Mouse (Mus musculus): ENCODE results near the gene Kcnh8. TPM values are rescaled to one million over a fixed set of nuclear protein-coding genes. Genes with fewer than 3 reads are reported as not detected.

Kcnh8 gene
- polyA plus RNA-seq, 1 experiment, result not detected

DNA sequence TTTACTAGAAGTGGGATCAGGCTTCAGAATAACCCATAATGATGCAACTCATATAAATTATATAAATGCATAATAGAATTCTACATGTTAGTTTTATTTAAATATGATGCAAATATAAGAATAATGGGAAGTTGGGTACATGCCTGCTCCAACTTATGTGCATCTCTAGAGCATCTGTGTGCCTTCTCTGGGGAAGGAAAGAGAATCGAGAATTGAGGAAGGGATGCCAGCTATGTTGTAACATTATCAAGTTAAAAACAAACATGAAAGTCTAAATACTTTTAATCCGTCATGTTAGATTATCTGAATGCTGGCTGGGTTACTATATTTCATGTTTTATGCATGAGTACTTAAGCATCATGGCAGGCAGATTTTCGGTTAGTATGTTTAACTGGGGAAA is 99.4 kb downstream of the Kcnh8 start:
- WGBS, result 73% methylated on average over 3 of the region's 3 CpGs
- H3K27ac ChIP-seq (ENCODE audit: insufficient read depth, low read depth, low read length), result no peak overlapping the region
- H3K4me3 ChIP-seq (ENCODE audit: insufficient read depth, low read depth, low read length), result no peak overlapping the region
- no peak for TF ChIP-seq CTCF (conservative IDR thresholded peaks at IDR 0.05; ENCODE audit: insufficient read depth, insufficient read length, low read depth, low read length)
- TF ChIP-seq POLR2A (IDR thresholded peaks at IDR 0.05; ENCODE audit: low read depth, low read length), result no peak
- DNase-seq, result no peak
- H3K36me3 ChIP-seq (ENCODE audit: control insufficient read depth, insufficient read depth, low read length), result no peaks in the 10 kb centered on the region
- no peaks in the 10 kb centered on the region for H3K27me3 ChIP-seq (replicated peaks; ENCODE audit: control insufficient read depth, insufficient read depth, low read length)
- H3K4me1 ChIP-seq (ENCODE audit: control insufficient read depth, insufficient read depth, low read length), result no peaks in the 10 kb centered on the region

DNA sequence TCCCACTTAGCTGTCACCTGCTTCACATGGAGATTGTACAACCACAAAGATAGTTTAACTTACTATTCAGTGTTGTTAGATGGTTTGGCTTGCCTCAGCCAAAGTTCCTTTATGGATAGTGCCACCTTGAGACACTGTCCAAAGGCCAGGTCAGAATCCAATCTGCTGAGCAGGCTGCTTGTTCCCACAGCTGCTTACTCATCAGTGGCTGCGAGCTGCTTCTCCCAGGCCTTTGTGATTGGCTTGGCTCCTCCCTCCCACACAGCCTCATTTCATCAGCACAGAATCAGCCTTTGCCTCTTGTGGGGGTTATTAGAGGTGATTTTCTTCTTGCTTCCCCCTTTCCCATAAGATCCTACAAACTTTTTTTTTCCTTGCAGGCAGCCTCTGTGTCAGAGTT is 109.8 kb downstream of the Kcnh8 start:
- no peak for TF ChIP-seq POLR2A (IDR thresholded peaks at IDR 0.05; ENCODE audit: low read depth, low read length)
- TF ChIP-seq CTCF (conservative IDR thresholded peaks at IDR 0.05; ENCODE audit: insufficient read depth, insufficient read length, low read depth, low read length), result no peak
- Histone ChIP-seq H3K4me3 (ENCODE audit: insufficient read depth, low read depth, low read length) (no peak overlapping the region), H3K27ac (ENCODE audit: insufficient read depth, low read depth, low read length) (no peak overlapping the region), H3K36me3 (ENCODE audit: control insufficient read depth, insufficient read depth, low read length) (no peaks in the 10 kb centered on the region), H3K4me1 (ENCODE audit: control insufficient read depth, insufficient read depth, low read length) (peaks cover 3% of the 10 kb centered on the region; the same call in 1 of the 2 replicates), H3K27me3 (replicated peaks; ENCODE audit: control insufficient read depth, insufficient read depth, low read length) (no peaks in the 10 kb centered on the region)
- peak; percentile 76 for DNase-seq
- 11% methylated on average over 1 of the region's 1 CpGs for WGBS

DNA sequence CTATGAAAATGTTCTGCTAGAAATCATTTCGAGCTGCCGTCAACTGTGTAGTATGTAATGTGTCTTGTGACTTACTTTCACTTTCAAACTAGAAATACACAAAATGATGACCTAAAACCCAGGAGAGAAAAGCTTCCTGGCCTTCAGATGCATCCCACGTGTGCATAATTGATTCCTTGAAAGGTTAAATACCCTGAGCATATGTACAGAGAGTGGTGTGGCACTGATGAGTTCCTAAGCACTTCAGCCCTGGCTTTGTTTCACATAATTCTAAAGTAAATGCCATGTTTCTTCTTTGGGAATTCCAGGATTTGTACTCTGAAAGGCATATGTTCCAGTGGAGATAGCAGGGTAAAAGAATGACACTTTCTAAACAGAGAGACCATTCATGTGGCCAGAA is 119.7 kb downstream of the Kcnh8 start:
- TF ChIP-seq CTCF (conservative IDR thresholded peaks at IDR 0.05; ENCODE audit: insufficient read depth, insufficient read length, low read depth, low read length), result no peak
- TF ChIP-seq POLR2A (IDR thresholded peaks at IDR 0.05; ENCODE audit: low read depth, low read length), result no peak
- 76% methylated on average over 3 of the region's 3 CpGs for WGBS
- Histone ChIP-seq H3K4me3 (ENCODE audit: insufficient read depth, low read depth, low read length) (no peak overlapping the region), H3K36me3 (ENCODE audit: control insufficient read depth, insufficient read depth, low read length) (no peaks in the 10 kb centered on the region), H3K27ac (ENCODE audit: insufficient read depth, low read depth, low read length) (no peak overlapping the region), H3K27me3 (replicated peaks; ENCODE audit: control insufficient read depth, insufficient read depth, low read length) (no peaks in the 10 kb centered on the region), H3K4me1 (ENCODE audit: control insufficient read depth, insufficient read depth, low read length) (no peaks in the 10 kb centered on the region)
- DNase-seq, result no peak

DNA sequence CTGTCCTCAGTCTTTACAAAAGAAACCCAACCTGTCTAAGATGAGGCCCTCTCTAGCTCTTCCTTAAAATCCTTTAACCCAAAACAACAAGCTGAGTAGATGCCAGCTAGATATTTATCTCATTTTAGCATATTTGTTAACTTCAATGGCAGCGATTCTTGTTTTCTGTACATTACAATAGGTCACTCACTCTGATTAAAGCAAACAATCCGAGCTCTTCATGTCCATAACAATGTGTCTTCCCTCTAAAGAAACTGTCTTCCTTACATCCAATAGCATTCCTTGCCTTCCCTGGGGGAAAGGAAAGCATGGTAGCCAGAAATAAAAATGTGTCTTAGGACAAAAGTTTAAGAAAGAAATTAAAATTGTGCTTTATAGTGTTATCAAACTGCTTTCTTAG is 126.3 kb downstream of the Kcnh8 start:
- no peak for TF ChIP-seq POLR2A (IDR thresholded peaks at IDR 0.05; ENCODE audit: low read depth, low read length)
- TF ChIP-seq CTCF (conservative IDR thresholded peaks at IDR 0.05; ENCODE audit: insufficient read depth, insufficient read length, low read depth, low read length), result no peak
- no peaks in the 10 kb centered on the region for H3K4me1 ChIP-seq (ENCODE audit: control insufficient read depth, insufficient read depth, low read length)
- H3K4me3 ChIP-seq (ENCODE audit: insufficient read depth, low read depth, low read length), result no peak overlapping the region
- no peaks in the 10 kb centered on the region for H3K27me3 ChIP-seq (replicated peaks; ENCODE audit: control insufficient read depth, insufficient read depth, low read length)
- no peak overlapping the region for H3K27ac ChIP-seq (ENCODE audit: insufficient read depth, low read depth, low read length)
- DNase-seq, result no peak
- 73% methylated on average over 2 of the region's 2 CpGs for WGBS
- H3K36me3 ChIP-seq (ENCODE audit: control insufficient read depth, insufficient read depth, low read length), result no peaks in the 10 kb centered on the region

DNA sequence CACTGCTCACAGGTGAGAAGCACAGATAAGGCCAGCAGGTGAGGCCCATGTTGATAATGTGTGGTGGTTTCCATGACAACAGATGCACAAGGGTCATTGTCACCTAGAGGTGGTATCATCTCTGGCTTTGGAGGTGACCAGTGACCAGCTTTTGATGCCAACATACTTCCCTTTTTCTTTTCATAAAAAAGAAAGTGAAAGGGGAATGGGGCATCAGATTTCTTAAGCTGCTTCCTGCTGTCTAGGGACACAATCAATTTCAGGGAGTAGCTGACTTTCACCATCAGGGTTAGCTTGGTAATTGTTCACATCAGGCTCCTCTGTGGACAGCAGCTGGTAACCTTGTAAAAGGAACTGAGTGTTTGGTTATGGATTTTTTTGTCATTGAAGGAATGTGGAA is 135.9 kb downstream of the Kcnh8 start:
- Histone ChIP-seq H3K27ac (ENCODE audit: insufficient read depth, low read depth, low read length) (no peak overlapping the region), H3K4me3 (ENCODE audit: insufficient read depth, low read depth, low read length) (no peak overlapping the region)
- TF ChIP-seq CTCF (conservative IDR thresholded peaks at IDR 0.05; ENCODE audit: insufficient read depth, insufficient read length, low read depth, low read length), result no peak
- no peak for TF ChIP-seq POLR2A (IDR thresholded peaks at IDR 0.05; ENCODE audit: low read depth, low read length)

DNA sequence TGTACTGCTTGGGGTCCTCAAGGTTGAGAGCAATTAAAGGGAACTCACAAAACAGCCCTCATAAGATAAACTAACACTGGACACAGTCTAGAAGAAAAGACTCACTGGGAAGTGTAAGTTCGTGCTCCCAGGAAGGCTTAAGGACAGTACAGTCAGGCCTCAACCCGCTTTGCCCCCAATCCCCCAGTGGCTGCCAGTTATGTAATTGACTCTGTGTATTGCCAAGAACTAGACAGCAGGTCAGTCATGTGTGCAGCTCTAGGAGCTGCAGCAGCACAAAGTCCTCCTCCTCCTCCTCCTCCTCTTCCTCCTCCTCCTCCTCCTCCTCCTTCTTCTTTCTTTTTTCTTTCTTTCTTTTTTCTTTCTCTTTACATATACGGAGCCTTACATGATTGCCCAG is 185.6 kb downstream of the Kcnh8 start:
- Histone ChIP-seq H3K27ac (ENCODE audit: insufficient read depth, low read depth, low read length) (no peak overlapping the region), H3K36me3 (ENCODE audit: control insufficient read depth, insufficient read depth, low read length) (no peaks in the 10 kb centered on the region), H3K4me1 (ENCODE audit: control insufficient read depth, insufficient read depth, low read length) (no peaks in the 10 kb centered on the region), H3K4me3 (ENCODE audit: insufficient read depth, low read depth, low read length) (no peak overlapping the region), H3K27me3 (replicated peaks; ENCODE audit: control insufficient read depth, insufficient read depth, low read length) (no peaks in the 10 kb centered on the region)
- WGBS, result 51% methylated on average over 3 of the region's 3 CpGs
- DNase-seq, result peak; percentile 79
- TF ChIP-seq CTCF (conservative IDR thresholded peaks at IDR 0.05; ENCODE audit: insufficient read depth, insufficient read length, low read depth, low read length) (no peak), POLR2A (IDR thresholded peaks at IDR 0.05; ENCODE audit: low read depth, low read length) (no peak)

More for the DNA sequence above, 135.9 kb downstream of the Kcnh8 start:
- no peak for DNase-seq
- no peaks in the 10 kb centered on the region for H3K36me3 ChIP-seq (ENCODE audit: control insufficient read depth, insufficient read depth, low read length)
- no peaks in the 10 kb centered on the region for H3K4me1 ChIP-seq (ENCODE audit: control insufficient read depth, insufficient read depth, low read length)
- no peaks in the 10 kb centered on the region for H3K27me3 ChIP-seq (replicated peaks; ENCODE audit: control insufficient read depth, insufficient read depth, low read length)

DNA sequence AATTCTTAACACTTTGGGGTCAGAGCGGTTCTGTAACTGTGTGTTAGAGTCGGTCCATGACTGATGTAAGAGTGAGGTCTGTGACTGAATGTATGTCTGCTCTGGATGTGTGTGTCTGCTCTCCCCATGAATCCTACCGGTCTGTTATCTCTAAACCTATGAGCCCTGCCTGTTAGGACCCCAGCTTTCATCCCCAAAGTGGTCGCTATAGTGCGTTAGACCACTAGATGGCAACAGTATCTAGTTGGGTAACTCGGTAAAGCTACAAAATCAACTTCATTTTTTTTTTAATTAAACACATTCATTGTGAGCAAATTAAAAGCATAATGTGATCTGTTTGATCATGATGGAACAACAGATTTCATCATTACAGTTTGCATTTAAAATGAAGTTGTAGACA is 202.0 kb downstream of the Kcnh8 start:
- no peak for DNase-seq
- WGBS, result 63% methylated on average over 6 of the region's 6 CpGs
- H3K27ac ChIP-seq (ENCODE audit: insufficient read depth, low read depth, low read length), result no peak overlapping the region

DNA sequence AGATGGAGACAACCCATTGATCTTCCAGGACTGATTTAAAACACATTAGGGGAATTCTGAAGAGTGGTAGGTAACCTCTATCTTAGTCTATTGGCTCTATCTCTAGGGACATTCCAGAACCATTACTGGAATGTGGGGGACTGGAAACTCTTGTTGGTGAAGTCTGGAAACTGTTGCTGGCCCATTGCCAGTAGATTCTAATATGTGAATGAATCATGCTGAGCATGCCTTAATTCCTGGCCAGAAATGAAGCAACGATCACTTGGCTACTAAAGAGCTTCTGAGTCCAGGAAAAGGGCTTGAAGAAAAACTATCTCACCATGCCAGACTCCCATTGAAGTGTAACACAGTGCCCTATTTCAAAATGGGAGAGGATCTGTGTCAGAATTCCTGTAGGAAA is 208.3 kb downstream of the Kcnh8 start:
- TF ChIP-seq POLR2A (IDR thresholded peaks at IDR 0.05; ENCODE audit: low read depth, low read length), result no peak
- no peak for TF ChIP-seq CTCF (conservative IDR thresholded peaks at IDR 0.05; ENCODE audit: insufficient read depth, insufficient read length, low read depth, low read length)

More for the DNA sequence above, 202.0 kb downstream of the Kcnh8 start:
- no peak overlapping the region for H3K4me3 ChIP-seq (ENCODE audit: insufficient read depth, low read depth, low read length)
- no peaks in the 10 kb centered on the region for H3K4me1 ChIP-seq (ENCODE audit: control insufficient read depth, insufficient read depth, low read length)
- H3K36me3 ChIP-seq (ENCODE audit: control insufficient read depth, insufficient read depth, low read length), result no peaks in the 10 kb centered on the region
- no peak for TF ChIP-seq POLR2A (IDR thresholded peaks at IDR 0.05; ENCODE audit: low read depth, low read length)
- no peak for TF ChIP-seq CTCF (conservative IDR thresholded peaks at IDR 0.05; ENCODE audit: insufficient read depth, insufficient read length, low read depth, low read length)
- H3K27me3 ChIP-seq (replicated peaks; ENCODE audit: control insufficient read depth, insufficient read depth, low read length), result no peaks in the 10 kb centered on the region

More for the DNA sequence above, 208.3 kb downstream of the Kcnh8 start:
- 24% methylated on average over 1 of the region's 1 CpGs for WGBS
- peak; percentile 28 for DNase-seq
- Histone ChIP-seq H3K36me3 (ENCODE audit: control insufficient read depth, insufficient read depth, low read length) (no peaks in the 10 kb centered on the region), H3K27ac (ENCODE audit: insufficient read depth, low read depth, low read length) (no peak overlapping the region), H3K4me3 (ENCODE audit: insufficient read depth, low read depth, low read length) (no peak overlapping the region), H3K4me1 (ENCODE audit: control insufficient read depth, insufficient read depth, low read length) (no peaks in the 10 kb centered on the region), H3K27me3 (replicated peaks; ENCODE audit: control insufficient read depth, insufficient read depth, low read length) (no peaks in the 10 kb centered on the region)
